Mouse (Mus musculus) left cerebral cortex, adult 8-10 months (tissue): ENCODE data around the gene Brdt. TPM values are rescaled to one million over a fixed set of nuclear protein-coding genes. Genes with fewer than 3 reads are reported as not detected.

ENCODE experiments used
- DNase-seq, 2 experiments: peaks; one replicate each; pipeline ENCODE4 v3.0.0; 2022; ENCODE audit warnings: low spot score in 2 of 2
- total RNA-seq, 4 experiments: library from RNA; stranded (reverse); gene quantifications; 2 replicates each; pipeline ENCODE4 v1.2.4; 2022

Gene Brdt
- total RNA-seq, 4 experiments from 2014 or later, result 11.3 to 13.8 (median 13.1) TPM

DNA sequence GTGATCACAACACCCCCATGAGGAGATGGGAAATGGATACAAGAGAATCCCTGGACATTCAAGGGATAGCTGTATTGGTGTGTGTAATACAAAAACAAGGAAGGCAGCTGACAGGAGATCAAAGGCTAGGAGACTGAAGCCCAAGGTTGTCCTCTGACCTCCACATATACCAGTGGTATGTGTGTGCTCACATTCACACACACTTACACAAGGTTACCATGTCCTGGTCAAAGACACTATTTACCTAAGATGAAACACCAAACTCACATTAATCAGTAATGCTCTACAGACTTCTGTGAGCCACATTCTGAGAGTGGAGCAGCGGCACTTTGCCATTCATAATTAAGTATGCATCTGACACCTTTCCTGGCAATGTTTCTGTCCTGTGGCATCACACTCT lies 79.3 kb downstream of the Brdt start:
- no peak for DNase-seq

DNA sequence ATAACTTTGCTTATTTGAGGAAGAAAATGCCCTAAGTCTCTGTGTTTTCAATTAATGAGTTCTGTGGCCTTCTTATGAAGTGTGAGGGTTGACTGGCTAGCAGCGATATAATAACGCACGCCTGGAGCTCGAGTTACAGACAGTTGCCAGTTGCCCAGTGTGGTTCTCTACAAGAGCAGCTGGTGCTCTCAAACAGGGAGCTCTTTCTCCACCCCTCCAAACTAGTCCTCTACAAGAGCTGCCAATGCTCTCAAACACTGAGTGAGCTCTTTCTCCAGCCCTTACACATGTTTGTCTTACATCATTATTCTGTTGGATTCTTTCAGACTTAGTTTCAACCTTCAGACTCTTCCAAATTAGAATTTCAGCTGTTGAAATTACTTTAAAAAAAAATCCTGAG lies 80.4 kb downstream of the Brdt start:
- no peak for DNase-seq

DNA sequence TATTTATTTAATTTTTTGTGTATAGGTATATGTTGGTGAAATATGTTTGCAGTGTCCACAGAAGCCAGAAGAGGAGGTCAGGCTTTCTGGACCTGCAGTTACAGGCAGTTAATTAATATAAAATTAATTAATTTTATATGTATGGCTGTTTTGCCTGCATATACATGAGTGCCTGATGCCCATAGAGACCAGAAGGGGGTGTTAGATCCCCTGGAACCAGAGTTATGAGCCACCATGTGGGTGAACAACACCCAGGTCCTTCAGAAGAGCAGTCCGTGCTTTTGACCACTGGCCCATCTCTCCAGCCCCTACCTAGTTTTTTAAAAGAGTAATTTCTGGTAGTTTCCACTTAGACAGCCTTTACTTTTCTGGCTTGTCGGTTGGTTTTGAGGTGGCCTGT lies 81.3 kb downstream of the Brdt start:
- DNase-seq, result no peak

DNA sequence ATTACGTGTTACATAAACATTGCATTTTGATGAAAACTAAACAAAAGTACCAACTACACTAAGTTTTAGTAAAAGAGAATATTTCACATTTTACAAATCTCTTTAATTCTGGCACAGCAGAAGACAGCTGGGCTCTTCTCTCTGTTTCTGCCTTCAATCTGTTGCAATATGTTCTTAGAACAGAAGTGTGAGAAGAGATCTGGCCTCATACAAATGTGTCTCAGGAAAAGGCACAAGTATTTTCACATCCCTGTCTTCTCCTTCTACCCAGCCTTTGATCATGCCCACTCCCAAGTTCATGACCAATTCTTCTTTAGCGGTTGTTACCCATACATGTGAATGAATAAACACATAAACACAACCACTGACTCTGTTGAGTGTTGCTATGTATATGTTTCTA lies 84.1 kb downstream of the Brdt start:
- DNase-seq, result no peak

DNA sequence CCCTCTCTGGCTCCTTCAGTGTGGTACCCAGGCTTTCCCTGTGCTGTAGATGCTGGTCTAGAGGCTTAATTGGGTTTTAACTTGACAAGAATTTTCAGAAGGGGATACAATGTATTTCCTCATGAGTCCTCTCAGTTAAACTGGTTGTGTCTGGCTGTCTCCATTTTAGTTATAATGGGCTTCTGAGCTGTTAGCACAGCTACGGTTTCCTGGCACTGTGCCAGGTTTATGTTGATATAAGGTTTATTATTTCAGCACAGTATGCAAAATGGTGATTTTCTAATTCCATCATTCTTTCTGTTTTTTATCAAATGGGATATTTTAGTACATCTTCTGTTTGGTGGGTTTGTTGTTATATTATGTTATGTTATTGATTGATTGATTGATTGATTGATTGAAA lies 90.7 kb downstream of the Brdt start:
- no peak for DNase-seq

DNA sequence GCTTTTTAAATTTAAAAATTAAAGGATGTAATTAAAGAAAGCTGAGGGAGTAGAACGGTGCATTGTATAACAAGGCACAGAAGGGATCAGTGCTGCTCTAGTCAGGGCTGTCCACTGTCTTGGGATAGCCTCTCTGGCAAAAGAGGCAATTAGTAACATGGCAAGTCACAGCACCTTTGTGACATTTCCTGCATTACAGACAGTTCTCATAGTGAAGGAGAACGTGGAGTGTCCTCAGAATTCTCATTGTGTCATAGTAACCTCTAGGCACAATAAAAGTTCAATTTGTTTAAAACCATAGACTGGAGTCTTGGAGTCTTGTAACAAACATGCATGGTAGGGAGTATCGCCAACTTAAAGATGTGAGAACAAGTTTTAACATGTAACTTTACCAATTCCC lies 100.3 kb downstream of the Brdt start, which contains the start of gene Lpcat2b:
Gene Lpcat2b (plus strand): TSS at position 301 of the 400 bp plus-strand sequence.
- DNase-seq, result no peak

DNA sequence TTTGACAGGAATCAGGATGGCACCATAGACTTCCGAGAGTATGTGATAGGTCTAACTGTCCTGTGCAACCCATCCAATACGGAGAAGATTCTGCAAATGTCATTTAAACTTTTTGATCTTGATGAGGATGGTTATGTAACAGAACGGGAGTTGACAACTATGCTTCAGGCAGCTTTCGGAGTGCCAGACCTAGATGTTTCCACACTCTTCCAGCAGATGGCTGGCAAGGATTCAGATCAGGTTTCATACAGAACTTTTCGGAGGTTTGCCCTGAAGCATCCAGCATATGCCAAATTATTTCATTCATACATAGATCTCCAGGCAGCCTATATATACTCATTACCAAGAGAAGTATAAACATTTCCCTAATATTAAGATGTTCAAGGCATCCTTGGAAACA lies 103.0 kb downstream of the Brdt start:
- no peak for DNase-seq

DNA sequence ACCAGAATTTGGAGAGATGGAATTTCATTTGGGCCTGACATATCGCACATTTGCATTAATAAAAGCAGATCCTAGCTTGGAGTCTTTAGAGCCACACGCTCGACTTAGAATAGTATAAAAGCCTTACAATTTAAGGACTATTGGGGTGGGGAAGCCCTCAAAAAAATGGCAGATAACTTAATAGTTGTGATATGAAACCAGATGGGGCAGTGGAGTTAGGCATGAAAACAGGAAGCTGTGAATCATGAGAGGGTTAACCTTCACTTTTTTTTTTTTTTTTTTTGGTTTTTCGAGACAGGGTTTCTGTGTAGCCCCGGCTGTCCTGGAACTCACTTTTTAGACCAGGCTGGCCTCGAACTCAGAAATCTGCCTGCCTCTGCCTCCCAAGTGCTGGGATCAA lies 105.2 kb downstream of the Brdt start:
- no peak for DNase-seq

Other genes with a start within 250 kb of the Brdt start
- 10 to 100 TPM; 14.7 to 18.7 (median 16.0) TPM for gene Tgfbr3, start 41.5 kb upstream of the Brdt start, total RNA-seq
- 10 to 100 TPM; 70.6 to 84.4 (median 78.8) TPM for gene Ephx4, start 71.6 kb downstream of the Brdt start, total RNA-seq
- gene Lpcat2b, start 100.4 kb downstream of the Brdt start, total RNA-seq, result under 1 TPM; 0.14 to 0.55 (median 0.27) TPM
- gene Btbd8, start 106.8 kb downstream of the Brdt start, total RNA-seq, result 100 to 1,000 TPM; 146 to 156 (median 150) TPM
- gene Gm42669, start 176.5 kb downstream of the Brdt start, total RNA-seq, result under 1 TPM; 0.37 to 0.54 (median 0.48) TPM
- 1 to 10 TPM in 1 of 4 experiments, under 1 TPM in 3; 0.41 to 1.1 (median 0.66) TPM for gene 1700028K03Rik, start 203.6 kb downstream of the Brdt start, total RNA-seq